Mouse (Mus musculus) B cell, adult 2 months (primary cell): ENCODE measurements around the gene Nipbl.
"Not testable (repeated sequence)": the region's sequence is repeated elsewhere in the genome, so short reads cannot be mapped to it uniquely, and the experiment has no call there.

Source experiments
- DNase-seq, 2 experiments: peaks; one replicate each; pipeline ENCODE4 v3.0.0; 2022

The Nipbl gene

DNA sequence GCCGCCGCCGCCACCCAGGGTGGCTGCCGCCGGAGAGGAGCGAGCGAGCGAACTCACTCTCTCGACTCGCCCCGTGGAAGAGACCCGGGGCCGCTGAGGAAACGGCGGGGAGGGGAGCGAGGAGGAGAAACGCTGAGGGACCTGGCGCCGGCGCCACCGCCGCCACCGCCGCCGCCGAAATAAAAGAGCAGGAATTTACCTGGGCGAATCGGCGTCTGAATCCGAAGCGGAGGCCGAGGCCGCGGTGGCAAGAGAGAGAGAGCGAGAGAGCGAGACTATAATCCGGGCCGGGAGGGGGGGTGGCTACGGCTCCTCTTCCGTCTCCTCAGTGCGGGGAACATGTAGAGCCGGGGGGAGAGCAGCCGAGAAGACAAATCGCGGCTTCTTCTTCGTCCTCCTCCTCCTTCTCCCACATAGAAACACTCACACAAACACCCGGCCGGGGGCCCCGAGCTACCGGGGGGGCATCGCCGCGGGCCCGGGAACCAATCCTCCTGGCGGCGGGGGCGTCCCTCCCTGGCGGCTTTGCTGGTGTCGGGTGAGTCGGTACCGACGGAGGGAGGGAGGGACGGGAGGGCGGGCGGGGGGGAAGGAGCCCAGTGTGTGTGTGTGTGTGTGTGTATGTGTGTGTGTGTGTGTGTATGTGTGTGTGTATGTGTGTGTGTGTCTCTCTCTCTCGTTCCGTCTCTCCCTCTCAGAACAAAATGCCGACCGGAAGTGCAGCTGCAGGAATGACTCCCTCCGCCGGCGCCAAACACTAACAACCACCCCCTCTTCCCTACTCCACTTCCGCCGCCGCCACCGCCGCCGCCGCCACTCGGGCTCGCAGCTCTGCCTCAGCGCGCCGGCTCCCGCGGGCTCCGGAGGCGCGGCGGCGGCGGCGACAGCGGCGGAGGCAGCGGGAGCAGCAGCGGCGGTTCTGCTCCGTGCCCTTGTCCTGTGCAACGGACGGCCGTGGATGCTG is at the start of gene Nipbl:
TSS of gene Nipbl (minus strand) at position 538 of the 964 bp plus-strand sequence.
- DNase-seq: peak; percentile 87 to 88

DNA sequence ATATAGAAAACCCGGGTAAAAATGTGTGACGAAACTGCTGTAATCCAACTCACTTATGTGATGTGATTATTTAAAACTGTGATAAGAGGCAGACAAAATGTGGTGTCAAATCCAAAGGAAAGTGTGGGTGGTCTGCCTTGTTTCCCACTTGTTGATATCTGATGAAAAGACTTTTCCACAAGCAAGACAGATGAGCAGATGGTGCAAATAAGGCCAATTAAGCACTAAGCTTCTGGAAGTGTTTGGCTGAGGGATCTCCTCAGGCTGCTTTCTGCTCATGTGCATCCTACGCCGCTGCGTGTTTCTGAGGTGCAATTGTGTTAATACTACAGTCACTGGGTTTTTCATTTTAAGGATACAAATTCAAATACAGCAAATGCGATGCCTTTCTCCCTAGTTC is 41.0 kb upstream of the Nipbl start:
- no peak for DNase-seq

DNA sequence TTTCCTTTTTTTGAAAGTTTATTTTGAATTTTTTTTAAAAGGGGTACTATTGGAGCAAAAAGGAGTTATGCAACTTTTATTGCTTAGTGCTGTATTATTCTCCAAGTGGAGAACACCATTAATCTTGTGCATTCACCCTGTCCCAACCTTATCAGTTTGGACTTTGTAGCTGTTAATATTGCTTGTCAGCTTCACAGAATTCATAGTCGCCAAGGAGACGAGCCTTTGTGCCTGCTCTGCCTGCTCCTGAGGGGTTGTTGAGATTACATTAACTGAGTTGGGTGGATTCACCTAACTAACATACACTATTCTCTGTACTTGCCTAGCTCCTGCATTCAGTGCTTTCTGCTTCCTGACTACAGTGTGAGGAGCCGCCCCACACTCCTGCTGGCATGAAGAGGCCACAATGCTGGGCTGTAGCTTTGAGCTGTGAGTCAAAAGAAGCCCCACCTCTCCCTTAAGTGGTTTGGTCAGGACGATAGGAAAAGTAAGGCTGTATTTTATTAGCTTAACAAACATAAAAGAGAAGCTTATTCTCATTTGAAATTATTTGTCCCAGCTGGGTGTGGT is 24.8 kb upstream of the Nipbl start:
- DNase-seq: no peak

DNA sequence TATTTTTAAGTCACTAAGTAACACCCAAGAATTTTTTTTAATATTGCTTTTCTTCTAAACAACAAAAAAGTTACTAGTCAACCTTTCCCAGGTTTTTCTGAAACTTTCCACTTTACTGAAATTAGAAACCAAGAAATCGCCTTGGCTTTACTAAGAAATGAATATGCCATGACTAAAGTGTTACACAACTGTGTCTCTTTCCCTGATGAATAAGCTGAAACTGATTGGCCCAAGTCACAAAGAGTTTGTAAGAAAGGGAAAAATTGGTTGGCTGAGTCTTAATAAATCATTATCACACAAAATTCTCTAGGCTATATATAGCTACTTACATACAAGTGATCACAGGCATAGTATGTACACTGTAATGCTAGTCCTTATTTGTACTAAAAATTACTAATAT is 19.3 kb upstream of the Nipbl start:
- no peak for DNase-seq

DNA sequence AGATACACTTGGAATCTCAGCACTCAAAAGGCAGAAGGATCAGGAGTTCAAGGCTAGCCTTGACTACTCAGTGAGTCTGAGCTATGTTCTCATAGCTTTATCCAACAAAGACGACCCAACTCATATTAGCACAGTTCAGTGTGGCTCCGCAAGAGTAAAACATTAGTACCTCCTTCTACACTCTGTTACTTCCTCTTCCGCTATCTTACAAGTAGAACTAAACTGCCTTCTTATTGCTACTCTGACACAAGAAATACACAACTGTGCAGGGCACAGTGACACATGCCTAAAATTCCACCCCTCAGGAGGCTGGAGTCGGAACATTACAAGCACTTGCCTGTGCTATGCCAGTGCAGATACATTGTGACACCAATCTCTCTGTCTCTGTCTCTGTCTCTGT is 18.5 kb upstream of the Nipbl start:
- no peak for DNase-seq

DNA sequence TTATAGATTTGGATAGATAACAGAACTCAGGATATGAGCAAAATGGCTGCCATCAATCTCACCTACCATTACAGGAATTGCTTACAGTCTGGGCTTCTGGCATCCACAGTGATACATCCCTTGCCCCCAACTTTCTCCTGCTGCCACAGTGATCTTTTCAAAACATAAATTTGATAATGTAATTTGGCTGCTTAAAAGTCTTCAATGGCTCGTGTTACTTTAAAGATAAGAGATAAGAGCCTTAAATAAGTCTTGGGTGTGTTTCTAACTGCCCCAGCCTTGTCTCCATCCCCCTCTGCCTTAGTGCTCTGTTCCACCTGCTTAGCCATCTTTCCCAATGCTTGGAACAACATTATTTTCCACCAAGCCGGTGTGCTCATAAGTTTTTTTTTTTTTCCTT is 16.6 kb upstream of the Nipbl start:
- no peak for DNase-seq

DNA sequence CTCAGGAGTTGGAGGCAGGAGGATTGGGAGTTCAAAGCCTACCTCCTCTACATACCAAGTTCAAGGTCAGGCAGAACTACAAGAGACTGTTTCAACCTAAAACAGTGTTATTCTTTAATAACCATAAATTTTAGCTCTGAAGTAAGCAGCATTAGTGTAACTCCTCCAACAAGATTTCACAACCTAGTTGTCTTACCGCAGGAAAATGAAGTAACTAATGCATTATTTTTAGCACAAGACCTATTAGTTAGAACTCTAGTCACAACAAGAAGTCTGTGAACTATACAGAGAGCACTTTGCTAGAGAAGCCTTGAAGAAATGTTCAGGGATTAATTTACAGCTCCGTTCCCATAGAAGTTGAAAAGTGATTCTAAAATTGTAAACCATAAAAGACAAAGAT is 15.7 kb upstream of the Nipbl start:
- no peak for DNase-seq

DNA sequence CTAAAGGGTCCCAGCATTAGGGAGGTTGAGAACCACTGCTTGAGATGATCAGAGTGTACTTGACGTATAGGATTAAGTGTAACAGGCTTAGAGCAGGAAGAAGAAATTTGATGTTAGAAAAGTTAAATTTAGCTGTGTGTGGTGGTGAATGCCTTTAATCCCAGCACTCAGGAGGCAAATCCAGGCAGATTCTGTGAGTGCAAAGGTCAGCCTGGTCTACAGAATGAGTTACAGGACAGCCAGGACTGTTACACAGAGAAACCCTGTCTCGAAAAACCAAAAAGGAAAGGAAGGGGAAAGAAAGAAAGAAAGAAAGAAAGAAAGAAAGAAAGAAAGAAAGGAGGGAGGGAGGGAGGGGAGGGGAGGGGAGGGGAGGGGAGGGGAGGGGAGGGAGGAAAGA is 12.0 kb upstream of the Nipbl start:
- not testable (repeated sequence) for DNase-seq

DNA sequence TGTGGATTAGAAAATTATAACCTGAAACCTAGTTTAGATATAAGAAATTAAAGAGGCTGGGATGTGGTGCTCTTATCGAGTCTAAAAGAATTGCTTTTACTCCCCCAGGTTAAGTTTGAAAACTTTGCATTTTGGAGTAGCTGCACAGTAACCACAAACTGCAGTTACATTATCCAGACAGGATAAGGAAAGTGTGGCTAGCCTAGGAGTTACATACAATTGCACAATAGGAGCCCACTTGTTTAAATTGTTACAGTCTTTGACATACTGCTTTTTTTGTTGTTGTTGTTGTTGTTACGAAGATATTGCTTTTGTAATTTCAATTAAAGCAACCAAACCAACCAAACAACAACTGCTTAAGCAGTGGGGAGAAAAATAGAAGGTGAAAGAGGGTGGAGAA is 11.2 kb upstream of the Nipbl start:
- DNase-seq: no peak

DNA sequence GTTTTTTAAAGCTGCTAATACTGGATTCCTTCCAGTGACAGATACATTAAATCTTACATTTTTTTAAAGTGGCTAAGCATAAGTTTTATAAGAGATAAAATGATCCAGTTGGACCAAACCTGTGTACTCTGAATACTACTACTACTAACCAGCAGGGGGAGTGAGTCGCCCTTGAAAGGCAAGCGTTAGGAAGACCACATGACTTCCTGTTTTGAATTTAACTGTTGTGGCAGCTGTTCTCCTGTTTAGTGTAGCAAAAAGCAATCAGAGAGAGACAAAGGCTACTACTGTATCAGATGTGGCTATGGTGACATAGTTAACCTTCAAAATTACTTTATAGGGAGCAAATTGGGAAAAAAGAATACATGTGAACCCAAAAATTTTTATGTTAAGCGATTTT is 6.8 kb upstream of the Nipbl start:
- DNase-seq: peak; percentile 59 to 71

DNA sequence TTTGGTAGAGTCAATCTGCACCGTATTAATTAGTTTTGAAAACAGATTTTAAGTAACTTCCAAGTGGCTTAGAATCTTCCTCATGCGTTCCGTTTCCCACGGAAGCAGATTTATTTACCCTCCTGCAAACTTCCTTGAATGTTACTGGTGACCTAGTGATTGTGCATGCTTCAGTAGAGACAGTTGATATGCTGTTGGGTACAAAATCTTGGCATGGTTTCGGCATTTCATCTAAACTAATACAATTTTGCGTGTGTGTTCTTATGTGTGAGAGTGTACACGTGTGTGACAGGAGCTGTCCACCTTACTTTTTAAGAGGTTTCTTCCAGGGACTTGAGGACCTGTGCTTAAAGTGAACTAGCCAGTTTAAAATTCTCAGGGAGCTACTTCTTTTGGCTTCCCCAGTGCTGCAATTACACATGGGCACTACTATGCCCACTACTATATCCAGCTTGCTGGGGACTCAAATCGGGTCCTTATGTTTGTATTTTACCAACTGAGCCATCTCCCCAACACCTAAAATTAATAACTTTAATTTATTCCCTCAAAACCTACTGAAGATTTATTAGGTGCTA is 3.0 kb upstream of the Nipbl start:
- DNase-seq: no peak

DNA sequence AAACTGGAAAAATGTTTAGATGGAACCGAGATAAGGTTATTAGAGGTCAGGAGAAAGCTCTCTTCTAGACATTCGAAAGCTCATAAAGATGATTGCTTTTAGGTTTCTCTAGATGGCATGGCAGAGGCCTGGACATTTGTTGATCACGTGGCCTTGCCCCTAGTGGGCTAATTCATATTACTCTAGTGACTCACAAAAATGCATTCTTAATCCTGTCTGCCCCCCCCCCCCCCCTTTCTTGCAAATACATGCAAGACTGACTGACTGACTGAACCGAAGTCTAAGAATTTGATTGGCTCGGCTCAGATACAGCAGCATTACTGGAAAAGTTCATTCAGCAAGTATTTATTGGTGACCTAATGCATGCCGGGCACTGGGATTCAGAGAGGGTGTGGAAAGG is 2.2 kb upstream of the Nipbl start:
- peak; percentile 78 to 84 for DNase-seq

DNA sequence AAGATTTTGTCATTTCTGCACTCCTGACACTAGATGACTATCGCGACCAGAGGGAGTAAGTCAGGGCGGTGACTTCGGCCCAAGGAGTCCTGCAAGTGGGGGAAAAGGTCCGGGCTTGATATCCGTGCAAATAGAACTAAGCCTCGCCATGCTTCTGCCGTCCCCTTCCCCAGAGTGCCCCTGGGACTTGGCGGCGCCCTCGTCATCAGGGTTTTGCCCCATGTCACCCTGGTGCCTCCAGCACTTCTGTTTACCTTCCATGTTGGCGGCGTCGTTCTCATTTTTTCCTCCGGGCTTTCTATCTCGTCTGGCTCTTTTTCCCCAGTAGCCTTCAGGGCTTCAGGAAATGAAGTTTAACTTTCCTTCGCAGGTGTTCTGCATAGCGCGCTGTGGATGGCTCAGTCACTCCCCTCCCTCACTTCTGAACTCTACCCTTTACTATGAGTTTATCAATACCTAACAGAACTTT is 1.7 kb upstream of the Nipbl start:
- peak; percentile 74 for DNase-seq

DNA sequence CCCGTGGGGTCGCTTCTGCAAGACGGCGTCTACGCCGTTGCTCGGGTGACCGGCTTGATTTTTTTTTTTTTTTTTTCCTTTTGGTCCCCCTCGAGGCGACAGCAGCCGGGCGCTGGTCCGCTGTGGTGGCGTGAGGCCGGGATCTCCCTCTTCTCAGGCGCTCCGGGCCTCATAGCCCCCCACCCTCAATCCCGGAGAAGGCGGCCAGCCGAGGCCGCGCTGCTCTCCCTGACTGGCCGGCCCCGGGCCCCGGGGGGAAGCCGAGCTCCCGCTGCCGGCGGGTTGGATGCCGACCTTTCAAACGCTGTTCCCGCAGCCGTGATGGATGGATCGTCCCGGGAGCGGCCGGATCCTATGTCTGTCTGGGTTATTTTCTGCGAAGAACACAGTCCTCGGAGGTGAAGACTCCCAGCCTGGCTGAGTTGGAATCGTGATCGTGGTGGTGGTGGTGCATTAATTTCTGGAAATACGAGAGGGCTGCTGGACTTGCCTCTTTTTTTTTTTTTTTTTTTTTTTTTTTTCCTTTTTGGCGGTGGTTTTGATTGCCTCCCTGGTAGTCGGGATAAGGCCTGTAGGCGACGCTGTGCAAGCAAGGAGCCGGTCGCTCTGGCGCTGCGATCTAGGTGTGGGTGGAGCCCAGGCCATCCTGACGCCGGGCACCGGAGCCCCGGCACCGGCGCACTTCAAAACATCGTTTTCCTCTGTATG is 781 bp upstream of the Nipbl start:
- peak; percentile 83 to 84 for DNase-seq

DNA sequence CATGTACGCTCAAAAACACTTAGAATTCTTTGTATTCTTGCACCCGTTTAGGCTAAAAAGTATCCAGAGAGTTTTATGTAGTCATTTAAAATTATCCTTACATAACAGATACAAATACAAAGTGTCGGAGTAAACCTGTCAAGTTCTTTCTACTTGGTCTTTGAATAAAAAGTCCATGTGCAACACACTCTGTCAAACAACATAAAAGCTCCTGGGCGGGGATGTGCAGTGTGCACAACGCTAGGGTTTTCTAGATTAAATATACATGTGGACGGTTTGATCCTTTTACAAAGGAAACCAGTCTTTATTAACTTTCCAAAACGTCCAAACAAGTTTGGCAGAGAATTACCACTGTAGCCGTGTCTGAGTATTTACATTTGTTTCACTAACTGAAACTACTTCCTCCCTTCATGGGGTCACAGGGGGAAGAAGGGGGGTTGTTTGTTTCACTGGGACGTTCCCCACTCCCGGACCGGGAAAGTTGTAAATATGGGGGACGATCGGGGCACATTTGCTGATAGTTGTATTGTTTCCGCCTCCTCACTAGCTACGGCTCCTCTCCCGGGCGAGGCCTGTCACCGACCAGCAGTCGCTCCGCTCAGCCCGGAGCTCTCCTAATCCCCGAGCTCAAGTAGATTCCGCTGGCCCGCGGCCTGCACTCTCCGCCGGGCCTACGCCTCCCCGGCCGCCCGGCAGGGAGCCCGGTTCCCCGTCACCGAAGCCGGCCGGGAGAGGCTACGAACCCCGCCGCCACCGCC is 916 bp downstream of the Nipbl start:
- DNase-seq: peak; percentile 79 to 81

DNA sequence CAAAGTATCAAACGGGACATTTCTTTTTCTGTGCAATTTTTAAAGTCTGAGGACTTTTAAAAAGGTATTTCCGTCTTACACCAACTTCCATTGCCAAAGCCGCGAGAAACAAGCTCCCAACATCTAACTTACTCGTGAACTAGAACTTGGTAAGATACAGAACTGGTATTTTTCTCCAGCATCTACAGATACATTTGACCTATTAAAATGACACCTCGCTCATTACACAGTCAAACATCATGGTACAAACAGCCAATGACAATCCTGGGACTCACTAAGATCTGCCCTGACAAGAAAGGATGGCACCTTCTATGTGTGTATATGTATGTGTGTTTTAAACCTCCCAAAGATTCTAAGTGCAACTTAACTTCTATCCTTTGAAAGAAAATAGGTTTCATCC is 1.5 kb downstream of the Nipbl start:
- peak; percentile 28 to 30 for DNase-seq

DNA sequence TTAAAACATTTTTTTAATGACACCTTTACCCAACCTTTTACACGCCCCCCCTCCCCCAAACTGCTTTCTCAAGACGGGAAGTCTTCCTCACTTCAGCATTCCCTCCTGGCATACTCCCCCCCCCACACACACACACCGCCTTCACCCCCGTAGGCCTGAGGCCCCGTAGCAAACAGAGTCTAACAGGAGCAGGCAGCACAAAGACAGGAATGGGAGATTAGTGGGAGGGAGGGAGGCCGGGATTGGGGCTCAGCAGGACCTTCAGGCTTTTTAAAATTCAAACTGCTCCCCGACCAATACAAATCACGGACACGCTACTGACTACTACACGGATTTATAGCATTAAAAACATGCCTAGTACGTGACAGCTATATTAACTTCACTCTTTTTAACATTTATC is 2.1 kb downstream of the Nipbl start:
- DNase-seq: no peak

DNA sequence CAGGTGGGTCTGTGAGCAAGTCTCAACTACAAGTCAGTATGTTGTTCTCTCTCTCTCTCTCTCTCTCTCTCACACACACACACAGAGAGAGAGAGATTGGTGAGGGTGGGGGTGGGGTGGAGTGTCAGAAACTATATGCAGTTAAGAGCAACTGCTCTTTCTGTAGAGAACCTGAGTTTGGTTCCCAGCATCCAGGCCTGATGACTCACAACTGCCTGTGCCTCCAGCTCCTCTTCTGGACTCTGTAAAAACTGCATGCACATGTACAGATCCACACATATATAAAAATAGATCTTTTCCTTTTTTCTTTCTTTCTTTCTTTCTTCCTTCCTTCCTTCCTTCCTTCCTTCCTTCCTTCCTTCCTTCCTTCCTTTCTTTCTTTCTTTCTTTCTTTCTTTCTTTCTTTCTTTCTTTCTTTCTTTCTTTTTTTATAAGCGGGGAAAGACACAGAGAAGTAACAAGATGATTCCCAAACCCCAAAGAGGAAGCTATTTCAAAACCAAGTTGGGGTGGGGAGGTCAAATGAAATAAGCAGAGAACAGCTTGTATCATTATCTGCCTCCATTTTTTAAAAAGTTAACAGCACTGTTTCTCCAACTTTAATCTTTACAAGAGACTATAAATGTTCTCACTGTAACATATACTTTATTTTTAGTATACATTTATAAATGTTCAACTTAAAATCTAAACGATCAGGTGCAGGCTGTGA is 10.9 kb downstream of the Nipbl start:
- no peak for DNase-seq

DNA sequence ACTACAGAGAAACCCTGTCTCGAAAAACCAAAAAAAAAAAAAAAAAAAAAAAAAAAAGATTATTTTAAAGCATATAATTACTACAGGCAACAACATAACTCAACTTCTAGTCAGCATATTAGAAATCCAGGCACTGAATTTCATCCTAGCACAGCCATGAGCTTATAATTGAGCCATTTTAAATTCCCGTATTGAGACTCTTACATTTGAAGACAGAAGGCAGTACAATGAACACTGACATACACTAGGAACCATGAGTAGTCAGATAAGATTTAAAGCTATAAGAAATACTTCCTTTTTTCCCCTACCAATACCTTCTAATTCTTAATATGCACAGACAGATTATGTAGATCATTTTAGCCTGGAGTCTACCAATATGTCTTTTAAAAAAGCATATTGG is 11.7 kb downstream of the Nipbl start:
- no peak for DNase-seq

DNA sequence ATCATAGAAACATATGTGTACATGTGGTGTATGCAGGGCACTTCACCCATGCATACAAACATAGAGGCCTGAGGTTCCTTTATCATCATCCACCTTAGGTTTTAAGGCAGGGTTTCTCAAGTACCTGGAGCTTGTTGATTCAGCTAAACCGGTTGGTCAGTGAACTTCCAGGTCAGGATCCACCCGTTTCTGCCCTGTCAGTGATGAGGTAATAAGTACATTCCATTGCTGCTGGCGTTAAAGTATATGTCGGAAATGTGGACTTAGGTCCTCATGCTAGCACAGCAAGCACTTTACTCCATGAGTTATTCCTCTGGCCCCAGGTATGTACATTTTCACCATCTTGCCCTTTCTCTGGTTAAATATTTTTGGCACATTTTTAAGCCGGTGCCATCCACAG is 14.8 kb downstream of the Nipbl start:
- no peak for DNase-seq

DNA sequence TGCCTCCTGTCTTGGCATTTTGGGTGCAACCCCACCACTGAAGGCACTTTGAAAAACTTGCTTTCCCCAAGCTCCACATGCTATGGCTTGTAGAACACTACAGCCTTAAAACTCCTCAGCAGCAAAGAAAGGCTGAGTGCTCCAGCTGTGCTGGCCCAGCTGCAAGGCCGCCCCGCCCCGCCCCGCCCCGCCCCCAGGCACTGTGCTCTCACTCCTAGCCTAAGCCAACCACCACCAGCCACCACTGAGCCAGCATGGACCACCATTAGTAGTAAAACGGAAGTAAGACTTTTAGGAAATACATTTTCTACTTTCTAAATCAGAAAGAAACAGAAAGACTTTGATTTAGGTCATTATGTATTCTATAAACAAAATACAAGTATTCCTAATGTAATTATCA is 23.4 kb downstream of the Nipbl start:
- no peak for DNase-seq
